In genomic region chr8:109436830-109437567, GRCm38 (mm10) we compare ENCODE assay signal across 9 mouse cellular contexts. TPM values are rescaled to one million over a fixed set of nuclear protein-coding genes. Genes with fewer than 3 reads are reported as not detected.
DNase-seq lines count a peak whose midpoint lies in the region; ATAC-seq and TF ChIP-seq lines count a peak whose summit lies in the region.
"Had no signal": no experiment of that assay in that cellular context is flagged by ENCODE, and none has a peak within 500 bp of the region (broad histone marks: within the 10 kb centered on the region; RNA-seq: fewer than 3 reads in every experiment).

No protein-coding gene starts in this region.

- 48% methylated on average over 19 of the region's 19 CpGs for WGBS in embryonic facial prominence, embryonic 15.5 days
- 14% methylated on average over 19 of the region's 19 CpGs for WGBS in hindbrain, postnatal 0 days
- WGBS in midbrain, embryonic 10.5 days, result 33% methylated on average over 19 of the region's 19 CpGs

- H3K9me3 ChIP-seq in ES-Bruce4 (replicated peaks; ENCODE audit: control insufficient read depth, insufficient read depth, low read length, poor library complexity, severe bottlenecking), result no peaks in the 10 kb centered on the region
- no peaks in the 10 kb centered on the region for H3K9me3 ChIP-seq in embryonic facial prominence, embryonic 15.5 days (replicated peaks)
- H3K9me3 ChIP-seq in hindbrain, postnatal 0 days (ENCODE audit: low read length), result no peaks in the 10 kb centered on the region
- no peaks in the 10 kb centered on the region for H3K9me3 ChIP-seq in midbrain, embryonic 10.5 days (replicated peaks)

- H3K4me3 ChIP-seq in ES-Bruce4 (ENCODE audit: low read depth, low read length), result no peak overlapping the region; the same call in 1 of the 2 replicates
- no peak overlapping the region for H3K4me3 ChIP-seq in embryonic facial prominence, embryonic 15.5 days (replicated peaks)
- H3K4me3 ChIP-seq in hindbrain, postnatal 0 days (ENCODE audit: low read length), result peak overlapping the region; percentile 18
- H3K4me3 ChIP-seq in midbrain, embryonic 10.5 days, result peak overlapping the region; percentile 30

- intact Hi-C loops in gastrocnemius, postnatal 36 days (cut with DNase I), result no loop called here

- H3K9ac ChIP-seq in ES-Bruce4 (ENCODE audit: low read depth, poor library complexity, severe bottlenecking), result no peak overlapping the region
- H3K9ac ChIP-seq in embryonic facial prominence, embryonic 15.5 days, result no peak overlapping the region
- H3K9ac ChIP-seq in hindbrain, postnatal 0 days (replicated peaks; ENCODE audit: low read length), result peak overlapping the region; percentile 28; the same call in 1 of the 2 replicates
- H3K9ac ChIP-seq: liver, embryonic 14.5 days had no signal

- H3K4me1 ChIP-seq in ES-Bruce4 (ENCODE audit: control insufficient read depth, insufficient read depth, low read length), result peaks cover 3% of the 10 kb centered on the region
- no peaks in the 10 kb centered on the region; the same call in 1 of the 2 replicates for H3K4me1 ChIP-seq in embryonic facial prominence, embryonic 15.5 days
- H3K4me1 ChIP-seq in hindbrain, postnatal 0 days (ENCODE audit: insufficient read depth, low read length), result no peaks in the 10 kb centered on the region
- H3K4me1 ChIP-seq in midbrain, embryonic 10.5 days, result peaks cover 20% of the 10 kb centered on the region

- TF ChIP-seq POLR2A in ES-Bruce4 (IDR thresholded peaks at IDR 0.05; ENCODE audit: insufficient read depth, low read length), result no peak

- H3K4me2 ChIP-seq in embryonic facial prominence, embryonic 15.5 days (replicated peaks), result 0 out of 2 replicates have a peak overlapping the region, but pooled peaks have one; percentile 17
- H3K4me2 ChIP-seq in hindbrain, postnatal 0 days (ENCODE audit: low read depth, low read length), result peak overlapping the region; percentile 62

- H3K27ac ChIP-seq in ES-Bruce4 (ENCODE audit: insufficient read depth, low read length), result no peak overlapping the region
- no peak overlapping the region for H3K27ac ChIP-seq in embryonic facial prominence, embryonic 15.5 days (replicated peaks)
- H3K27ac ChIP-seq in hindbrain, postnatal 0 days, result peak overlapping the region; percentile 11; the same call in 1 of the 2 replicates
- peak overlapping the region; percentile 88 for H3K27ac ChIP-seq in midbrain, embryonic 10.5 days (replicated peaks)
- H3K27ac ChIP-seq: liver, embryonic 14.5 days had no signal

- TF ChIP-seq EP300 in ES-Bruce4 (IDR thresholded peaks at IDR 0.05; ENCODE audit: insufficient read depth, low read depth, low read length), result peak; percentile 81

- no peak for TF ChIP-seq CTCF in ES-Bruce4 (IDR thresholded peaks at IDR 0.05; ENCODE audit: low read depth, low read length)
- no peak for TF ChIP-seq CTCF in hindbrain, postnatal 0 days (IDR thresholded peaks at IDR 0.05; ENCODE audit: low read depth)

- peak; percentile 7 for DNase-seq in gastrocnemius, adult 18-20 months (ENCODE audit: low spot score)
- no peak for DNase-seq in gastrocnemius, postnatal 36 days
- DNase-seq in hindbrain, postnatal 0 days (ENCODE audit: low spot score), result peak; percentile 76
- peak; percentile 83 for DNase-seq in midbrain, embryonic 10.5 days (ENCODE audit: low spot score)
- no peak for DNase-seq in adipocyte (ENCODE audit: low spot score)
- no peak for DNase-seq in ovary, postnatal 14 days (ENCODE audit: low spot score)

- no peaks in the 10 kb centered on the region for H3K27me3 ChIP-seq in ES-Bruce4 (ENCODE audit: control insufficient read depth, insufficient read depth, low read length, poor library complexity, severe bottlenecking)
- no peaks in the 10 kb centered on the region for H3K27me3 ChIP-seq in embryonic facial prominence, embryonic 15.5 days
- no peaks in the 10 kb centered on the region for H3K27me3 ChIP-seq in hindbrain, postnatal 0 days (ENCODE audit: insufficient read depth, low read length)
- H3K27me3 ChIP-seq in midbrain, embryonic 10.5 days (ENCODE audit: low read depth, poor library complexity, severe bottlenecking), result no peaks in the 10 kb centered on the region

- no peak for ATAC-seq in embryonic facial prominence, embryonic 15.5 days (ENCODE audit: insufficient number of reproducible peaks, low FRiP score, low TSS enrichment, low read depth)
- peak; percentile 66 for ATAC-seq in hindbrain, postnatal 0 days

- no peaks in the 10 kb centered on the region for H3K36me3 ChIP-seq in ES-Bruce4 (ENCODE audit: control insufficient read depth, insufficient read depth, low read length, poor library complexity, severe bottlenecking)
- no peaks in the 10 kb centered on the region for H3K36me3 ChIP-seq in embryonic facial prominence, embryonic 15.5 days
- H3K36me3 ChIP-seq in hindbrain, postnatal 0 days (ENCODE audit: insufficient read depth, low read length), result no peaks in the 10 kb centered on the region
- H3K36me3 ChIP-seq in midbrain, embryonic 10.5 days, result no peaks in the 10 kb centered on the region

RNA-seq across cellular contexts. Expression of gene Pmfbp1, which starts 56.8 kb away (rescaled TPM):
- not detected for total RNA-seq in gastrocnemius, adult 18-20 months (2021)
- total RNA-seq in gastrocnemius, postnatal 36 days (2021), result not detected
- polyA plus RNA-seq in ES-Bruce4 (2011; ENCODE audit: insufficient read depth, insufficient read length, low read depth, missing spikeins), result not detected in 2 replicates
- polyA plus RNA-seq in embryonic facial prominence, embryonic 15.5 days (2015; fragmentation: Nextera tagmentation; extraction: Ambion mirVana), result 0.07 TPM in 1 of 2 replicates, not detected in the other
- total RNA-seq in hindbrain, postnatal 0 days (2014; rRNA removed), result 2.0 and 2.9 TPM in 2 replicates
- 1.2 and 1.3 TPM in 2 replicates for polyA plus RNA-seq in hindbrain, postnatal 0 days (2015; fragmentation: Nextera tagmentation; extraction: Ambion mirVana)
- 0.79 and 2.5 TPM in 2 replicates for polyA plus RNA-seq in midbrain, embryonic 10.5 days (2016; fragmentation: Nextera tagmentation; extraction: Ambion mirVana)
- polyA plus RNA-seq: liver, embryonic 14.5 days had no signal

Comparison
In these comparisons a context has a peak if more than half of its experiments do, and no peak if none do; other contexts are left out.
1. DNase-seq: peak in gastrocnemius, adult 18-20 months (single experiment), hindbrain, postnatal 0 days (single experiment) and midbrain, embryonic 10.5 days (single experiment); none in gastrocnemius, postnatal 36 days (0 of 2), adipocyte (single experiment) and ovary, postnatal 14 days (single experiment).
2. H3K27ac ChIP-seq: peak in hindbrain, postnatal 0 days (single experiment) and midbrain, embryonic 10.5 days (single experiment); none in ES-Bruce4 (single experiment) and embryonic facial prominence, embryonic 15.5 days (single experiment).
3. H3K4me3 ChIP-seq: peak in hindbrain, postnatal 0 days (single experiment) and midbrain, embryonic 10.5 days (single experiment); none in ES-Bruce4 (single experiment) and embryonic facial prominence, embryonic 15.5 days (single experiment).